Mouse (Mus musculus) forebrain, postnatal 0 days (tissue): ENCODE measurements at regions not wholly inside any gene's neighbourhood (a gene's known extent, or its start where the extent isn't known, plus 50 kb on each side); places are given as distances from the start of the nearest gene placed in this dataset.

Experiments
- ATAC-seq: fragments of 200-750 bp; cut with Nextera tagmentation; 2 replicates; pipeline ENCODE4 v1.8.0; 2017; ENCODE audit warnings: mild to moderate bottlenecking, moderate library complexity
- DNase-seq: peaks from one replicate; pipeline ENCODE4 v3.0.0-alpha.2; 2015
- H3K27ac ChIP-seq: fragments of 300-500 bp; sonication (generic); 2 replicates; pipeline ENCODE4 v1.5.1; 2014; ENCODE audit warnings: low read depth, mild to moderate bottlenecking, antibody characterized with exemption, low read length, moderate library complexity, mixed read lengths
- H3K27me3 ChIP-seq: fragments of 300-500 bp; sonication (generic); 2 replicates; pipeline ENCODE4 v1.6.1; 2014; ENCODE audit warnings: mild to moderate bottlenecking, low read length, mixed read lengths; ENCODE audit not compliant: insufficient read depth
- H3K36me3 ChIP-seq: fragments of 300-500 bp; sonication (generic); 2 replicates; pipeline ENCODE4 v1.6.1; 2014; ENCODE audit warnings: mild to moderate bottlenecking, moderate library complexity; ENCODE audit not compliant: insufficient read depth
- H3K4me1 ChIP-seq: fragments of 300-500 bp; sonication (generic); 2 replicates; pipeline ENCODE4 v1.6.1; 2014; ENCODE audit warnings: antibody characterized with exemption; ENCODE audit not compliant: insufficient read depth
- H3K4me2 ChIP-seq: fragments of 300-500 bp; sonication (generic); 2 replicates; pipeline ENCODE4 v1.6.1; 2014; ENCODE audit warnings: low read depth, mild to moderate bottlenecking, moderate library complexity
- H3K4me3 ChIP-seq: fragments of 300-500 bp; sonication (generic); 2 replicates; pipeline ENCODE4 v1.5.1; 2014; ENCODE audit warnings: low read depth, low read length, mixed read lengths
- H3K9ac ChIP-seq: fragments of 300-500 bp; sonication (generic); 2 replicates; pipeline ENCODE4 v1.6.1; 2014; ENCODE audit warnings: mild to moderate bottlenecking
- H3K9me3 ChIP-seq: fragments of 300-500 bp; sonication (generic); 2 replicates; pipeline ENCODE4 v1.6.1; 2016; ENCODE audit warnings: low read length
- CTCF ChIP-seq: sonication (generic); IDR thresholded peaks from 2 replicates; pipeline ENCODE4 v1.5.1; 2016; ENCODE audit warnings: antibody characterized with exemption, control low read depth, low read depth
- WGBS: fragments of 180-500 bp; shearing (Covaris S2); extraction: QIAGEN DNeasy Blood & Tissue Kit; methylation state at CpG from one replicate; pipeline ENCODE4 v1.1.7; 2014; 5-methylcytosine and 5-hydroxymethylcytosine counted together

DNA sequence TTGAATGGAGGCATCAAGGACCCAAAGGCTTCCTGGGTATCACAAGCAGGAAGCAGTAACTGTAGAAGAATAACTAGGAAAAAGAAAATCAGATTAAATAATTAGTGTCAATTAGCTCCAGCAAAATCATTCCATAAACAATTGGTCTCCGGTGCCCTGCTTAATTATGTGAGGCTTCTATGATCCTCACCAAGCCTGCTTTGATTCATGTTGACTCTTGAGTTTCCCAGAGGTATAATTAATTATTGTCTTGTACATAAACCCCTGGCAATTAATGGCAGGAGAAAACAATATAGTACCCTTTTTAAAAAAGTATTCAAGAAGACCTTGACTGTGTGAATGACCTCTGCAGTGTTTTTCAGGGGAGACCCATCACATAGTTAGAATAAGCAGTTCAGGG lies 61.5 kb upstream of the Sp8 start:
- Histone ChIP-seq H3K9ac (no peak overlapping the region), H3K4me1 (no peaks in the 10 kb centered on the region), H3K36me3 (no peaks in the 10 kb centered on the region), H3K27ac (no peak overlapping the region), H3K27me3 (no peaks in the 10 kb centered on the region), H3K9me3 (no peaks in the 10 kb centered on the region), H3K4me3 (no peak overlapping the region), H3K4me2 (no peak overlapping the region)
- 22% methylated on average over 1 of the region's 1 CpGs for WGBS
- no peak for ATAC-seq
- no peak for TF ChIP-seq CTCF
- DNase-seq, result no peak

DNA sequence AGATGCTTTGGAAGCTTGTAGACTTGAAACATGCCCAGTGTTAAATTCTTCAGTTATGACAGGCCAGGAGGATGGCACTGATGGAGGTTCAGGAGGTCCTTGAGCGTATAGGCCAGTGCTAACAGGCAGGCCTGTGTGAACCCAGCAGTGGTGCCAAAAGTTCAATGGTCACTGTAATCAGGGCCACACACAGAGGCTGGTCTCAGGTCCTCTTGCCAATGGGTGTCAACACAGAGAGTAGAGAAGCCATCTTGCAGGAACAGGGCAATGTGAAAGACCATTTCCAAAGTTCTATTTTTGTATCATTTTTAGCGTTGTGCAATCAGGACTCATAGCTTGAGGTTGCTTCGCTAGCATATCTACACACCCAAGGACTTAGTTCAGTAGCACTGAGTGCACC lies 64.2 kb upstream of the Sp8 start:
- H3K9me3 ChIP-seq, result no peaks in the 10 kb centered on the region

GRCm38 (mm10) chr12:118775463-118776064 lies 70.6 kb upstream of the Sp8 start:
- Histone ChIP-seq H3K27ac (no peak overlapping the region), H3K9me3 (no peaks in the 10 kb centered on the region), H3K4me1 (no peaks in the 10 kb centered on the region), H3K27me3 (no peaks in the 10 kb centered on the region), H3K36me3 (no peaks in the 10 kb centered on the region), H3K4me2 (no peak overlapping the region), H3K4me3 (no peak overlapping the region), H3K9ac (no peak overlapping the region)
- 76% methylated on average over 1 of the region's 1 CpGs for WGBS
- ATAC-seq (no peak), DNase-seq (no peak)
- no peak for TF ChIP-seq CTCF

More for the DNA sequence above, 64.2 kb upstream of the Sp8 start:
- WGBS, result 93% methylated on average over 3 of the region's 3 CpGs
- DNase-seq (no peak), ATAC-seq (no peak)
- H3K27ac ChIP-seq, result no peak overlapping the region
- no peak for TF ChIP-seq CTCF
- H3K4me1 ChIP-seq, result no peaks in the 10 kb centered on the region
- no peaks in the 10 kb centered on the region for H3K36me3 ChIP-seq
- no peak overlapping the region for H3K4me2 ChIP-seq
- no peaks in the 10 kb centered on the region for H3K27me3 ChIP-seq
- no peak overlapping the region for H3K4me3 ChIP-seq
- no peak overlapping the region for H3K9ac ChIP-seq

DNA sequence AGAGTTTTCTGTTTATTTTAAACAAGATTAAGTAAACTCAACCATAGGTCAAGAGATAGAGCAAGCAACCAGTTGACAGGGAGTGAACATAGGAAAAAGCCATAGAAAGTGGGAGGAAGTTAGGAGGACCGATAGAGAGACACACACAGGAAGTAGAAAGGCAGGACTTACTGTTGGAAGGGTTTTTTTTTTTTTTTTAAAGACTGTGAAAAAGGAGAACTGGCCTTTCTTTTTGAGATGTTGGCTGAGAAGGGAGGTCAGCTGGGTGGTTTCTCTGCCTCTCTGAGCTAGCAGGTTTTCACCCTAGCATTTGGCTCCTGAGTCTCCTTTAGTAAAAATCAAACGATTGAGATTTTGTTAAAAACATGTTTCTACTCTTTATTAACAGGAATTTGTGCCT lies 73.3 kb upstream of the Sp8 start:
- Histone ChIP-seq H3K9ac (no peak overlapping the region), H3K27ac (no peak overlapping the region), H3K36me3 (no peaks in the 10 kb centered on the region), H3K4me1 (no peaks in the 10 kb centered on the region), H3K9me3 (no peaks in the 10 kb centered on the region), H3K4me2 (no peak overlapping the region), H3K4me3 (no peak overlapping the region), H3K27me3 (no peaks in the 10 kb centered on the region)
- no peak for TF ChIP-seq CTCF
- WGBS, result 87% methylated on average over 2 of the region's 2 CpGs
- ATAC-seq, result no peak
- DNase-seq, result no peak

- no peak overlapping the region for H3K4me2 ChIP-seq
- DNase-seq (no peak), ATAC-seq (no peak)
- no peak overlapping the region for H3K9ac ChIP-seq
- H3K36me3 ChIP-seq, result no peaks in the 10 kb centered on the region
- 63% methylated on average over 1 of the region's 1 CpGs for WGBS
- H3K4me3 ChIP-seq, result no peak overlapping the region
- H3K27me3 ChIP-seq, result no peaks in the 10 kb centered on the region
- H3K4me1 ChIP-seq, result no peaks in the 10 kb centered on the region
- no peaks in the 10 kb centered on the region for H3K9me3 ChIP-seq
- H3K27ac ChIP-seq, result no peak overlapping the region
- TF ChIP-seq CTCF, result no peak
These were observed 79.7 kb upstream of the Sp8 start for GRCm38 (mm10) chr12:118766472-118766871.

DNA sequence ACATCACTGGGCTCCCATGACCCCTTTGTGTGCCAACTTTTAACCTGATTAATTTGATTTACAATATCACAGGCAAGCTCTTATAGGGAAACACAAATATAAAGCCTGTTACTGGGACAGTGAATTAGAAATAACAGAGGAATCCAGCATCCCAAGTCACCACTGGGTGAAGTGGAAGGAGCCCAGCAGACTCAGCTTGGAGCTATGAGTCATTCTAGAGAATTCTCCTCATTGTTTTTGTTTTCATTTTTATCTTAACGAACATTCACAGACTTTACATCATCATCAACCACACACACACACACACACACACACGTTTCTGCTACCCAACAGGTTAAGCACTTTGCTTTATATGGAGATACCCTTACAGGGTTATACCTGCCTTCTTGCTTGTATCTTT lies 92.1 kb upstream of the Sp8 start:
- DNase-seq, result no peak
- H3K9me3 ChIP-seq, result no peaks in the 10 kb centered on the region
- no peak overlapping the region for H3K4me3 ChIP-seq
- H3K4me1 ChIP-seq, result no peaks in the 10 kb centered on the region
- no peak overlapping the region for H3K27ac ChIP-seq
- H3K27me3 ChIP-seq, result peaks cover 3% of the 10 kb centered on the region; the same call in 1 of the 2 replicates
- no peaks in the 10 kb centered on the region for H3K36me3 ChIP-seq
- ATAC-seq, result no peak
- H3K4me2 ChIP-seq, result no peak overlapping the region
- WGBS, result 49% methylated on average over 2 of the region's 2 CpGs
- H3K9ac ChIP-seq, result no peak overlapping the region
- no peak for TF ChIP-seq CTCF

- TF ChIP-seq CTCF, result no peak
- no peak for ATAC-seq
- WGBS, result 72% methylated on average over 4 of the region's 4 CpGs
These were observed 107.0 kb upstream of the Sp8 start for GRCm38 (mm10) chr12:118739103-118739502.

More at GRCm38 (mm10) chr12:118739103-118739502, 107.0 kb upstream of the Sp8 start:
- Histone ChIP-seq H3K27ac (no peak overlapping the region), H3K27me3 (no peaks in the 10 kb centered on the region), H3K9me3 (no peaks in the 10 kb centered on the region), H3K4me1 (no peaks in the 10 kb centered on the region), H3K4me2 (no peak overlapping the region), H3K9ac (no peak overlapping the region), H3K4me3 (no peak overlapping the region), H3K36me3 (no peaks in the 10 kb centered on the region)
- no peak for DNase-seq
